Mouse (Mus musculus): ENCODE measurements at regions not wholly inside any gene's neighbourhood (a gene's known extent, or its start where the extent isn't known, plus 50 kb on each side); places are given as distances from the start of the nearest gene placed in this dataset.

- whole genome bisulfite sequencing, result 93% methylated on average over 3 of the region's 3 CpGs
- Histone ChIP-seq H3K4me3 (no peak overlapping the region), H3K36me3 (replicated peaks) (no peaks in the 10 kb centered on the region), H3K9me3 (no peaks in the 10 kb centered on the region), H3K27ac (replicated peaks) (no peak overlapping the region), H3K27me3 (replicated peaks; ENCODE audit: low read depth, poor library complexity, severe bottlenecking) (0 out of 2 replicates have a peak, but pooled peaks cover 2% of the 10 kb centered on the region), H3K4me1 (peaks cover 7% of the 10 kb centered on the region; the same call in 1 of the 2 replicates)
- DNase-seq (ENCODE audit: low spot score), result no peak
These were observed 113.1 kb upstream of the Adgrl2 start for GRCm38 (mm10) chr3:149103469-149103868.

- Histone ChIP-seq H3K27me3 (replicated peaks; ENCODE audit: low read depth, poor library complexity, severe bottlenecking) (0 out of 2 replicates have a peak, but pooled peaks cover 3% of the 10 kb centered on the region), H3K36me3 (replicated peaks) (no peaks in the 10 kb centered on the region), H3K4me3 (no peak overlapping the region), H3K4me1 (peaks cover 7% of the 10 kb centered on the region; the same call in 1 of the 2 replicates), H3K9me3 (no peaks in the 10 kb centered on the region), H3K27ac (replicated peaks) (no peak overlapping the region)
- WGBS, result 82% methylated on average over 8 of the region's 8 CpGs
- DNase-seq (ENCODE audit: low spot score), result no peak
These were observed 112.5 kb upstream of the Adgrl2 start for GRCm38 (mm10) chr3:149102846-149103245.

- WGBS, result 84% methylated on average over 10 of the region's 10 CpGs
- H3K27ac ChIP-seq (replicated peaks), result no peak overlapping the region
- DNase-seq (ENCODE audit: low spot score), result no peak
- no peak overlapping the region for H3K4me3 ChIP-seq
- H3K4me1 ChIP-seq, result peaks cover 7% of the 10 kb centered on the region; the same call in 1 of the 2 replicates
- H3K27me3 ChIP-seq (replicated peaks; ENCODE audit: low read depth, poor library complexity, severe bottlenecking), result 0 out of 2 replicates have a peak, but pooled peaks cover 3% of the 10 kb centered on the region
- H3K36me3 ChIP-seq (replicated peaks), result no peaks in the 10 kb centered on the region
- no peaks in the 10 kb centered on the region for H3K9me3 ChIP-seq
These were observed 111.4 kb upstream of the Adgrl2 start for GRCm38 (mm10) chr3:149101785-149102184.

DNA sequence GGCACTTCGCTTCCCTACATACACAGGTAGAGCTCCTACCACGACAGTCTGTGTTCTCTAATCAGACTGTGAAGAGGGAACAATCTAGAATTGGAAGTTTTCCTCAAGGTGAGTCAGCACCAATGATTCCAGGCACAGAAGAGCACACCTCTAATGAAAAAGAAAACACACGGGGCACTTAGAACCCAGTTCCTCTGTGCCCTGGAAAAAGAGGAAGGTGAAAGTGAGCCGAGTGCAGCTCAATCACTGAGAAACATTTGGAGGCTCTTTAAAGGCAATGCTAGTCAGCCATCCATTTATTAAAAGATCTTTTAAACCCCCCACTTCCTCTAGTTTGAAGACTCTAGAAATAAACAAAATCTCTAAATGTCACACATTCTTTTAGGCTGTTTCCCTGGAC, 108.4 kb upstream of the Adgrl2 start:
- no peak for DNase-seq (ENCODE audit: low spot score)
- Histone ChIP-seq H3K4me1 (peaks cover 7% of the 10 kb centered on the region; the same call in 1 of the 2 replicates), H3K4me3 (no peak overlapping the region), H3K36me3 (replicated peaks) (no peaks in the 10 kb centered on the region), H3K9me3 (no peaks in the 10 kb centered on the region), H3K27ac (replicated peaks) (no peak overlapping the region), H3K27me3 (replicated peaks; ENCODE audit: low read depth, poor library complexity, severe bottlenecking) (0 out of 2 replicates have a peak, but pooled peaks cover 3% of the 10 kb centered on the region)
- 78% methylated on average over 4 of the region's 4 CpGs for WGBS

- DNase-seq (ENCODE audit: low spot score), result no peak
- WGBS, result 84% methylated on average over 4 of the region's 4 CpGs
These were observed 106.7 kb upstream of the Adgrl2 start for GRCm38 (mm10) chr3:149097026-149097425.

GRCm38 (mm10) chr3:149092649-149093048, 102.3 kb upstream of the Adgrl2 start:
- Histone ChIP-seq H3K36me3 (replicated peaks) (no peaks in the 10 kb centered on the region), H3K27me3 (replicated peaks; ENCODE audit: low read depth, poor library complexity, severe bottlenecking) (peaks cover 13% of the 10 kb centered on the region), H3K9me3 (no peaks in the 10 kb centered on the region), H3K4me3 (no peak overlapping the region; the same call in 1 of the 2 replicates), H3K27ac (replicated peaks) (no peak overlapping the region; the same call in 1 of the 2 replicates), H3K4me1 (peaks cover 52% of the 10 kb centered on the region)
- peak; percentile 61 for DNase-seq (ENCODE audit: low spot score)
- WGBS, result 8% methylated on average over 5 of the region's 5 CpGs

More at GRCm38 (mm10) chr3:149097026-149097425, 106.7 kb upstream of the Adgrl2 start:
- Histone ChIP-seq H3K4me3 (no peak overlapping the region), H3K36me3 (replicated peaks) (no peaks in the 10 kb centered on the region), H3K27me3 (replicated peaks; ENCODE audit: low read depth, poor library complexity, severe bottlenecking) (0 out of 2 replicates have a peak, but pooled peaks cover 3% of the 10 kb centered on the region), H3K9me3 (no peaks in the 10 kb centered on the region), H3K4me1 (peaks cover 24% of the 10 kb centered on the region), H3K27ac (replicated peaks) (no peak overlapping the region)

DNA sequence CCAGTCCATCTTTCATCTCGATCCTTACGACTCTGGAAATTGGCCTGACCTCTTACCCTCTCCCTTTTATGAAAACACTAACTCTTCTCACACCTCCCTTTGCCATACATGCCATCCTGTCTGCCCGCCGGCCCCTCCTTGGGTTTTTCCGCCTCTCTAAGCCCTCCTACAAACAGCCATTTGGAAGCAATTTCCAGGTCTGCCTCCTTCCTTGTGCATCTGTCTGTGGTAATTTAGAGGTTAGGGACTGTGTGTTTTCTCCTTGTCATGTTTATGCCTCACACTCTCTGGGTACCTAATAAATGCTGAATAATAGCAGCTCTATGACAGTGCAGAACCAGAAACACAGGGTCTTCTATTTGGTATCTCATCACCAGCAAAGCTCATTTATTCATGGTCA, 99.7 kb upstream of the Adgrl2 start:
- Histone ChIP-seq H3K27ac (replicated peaks) (no peak overlapping the region; the same call in 1 of the 2 replicates), H3K27me3 (replicated peaks; ENCODE audit: low read depth, poor library complexity, severe bottlenecking) (peaks cover 13% of the 10 kb centered on the region), H3K4me3 (no peak overlapping the region), H3K4me1 (peaks cover 77% of the 10 kb centered on the region), H3K36me3 (replicated peaks) (no peaks in the 10 kb centered on the region), H3K9me3 (no peaks in the 10 kb centered on the region)
- 34% methylated on average over 5 of the region's 5 CpGs for WGBS
- peak; percentile 63 for DNase-seq (ENCODE audit: low spot score)

GRCm38 (mm10) chr3:149088621-149089128, 98.3 kb upstream of the Adgrl2 start:
- H3K4me3 ChIP-seq, result peak overlapping the region; percentile 48
- peaks cover 90% of the 10 kb centered on the region for H3K4me1 ChIP-seq
- H3K9me3 ChIP-seq, result no peaks in the 10 kb centered on the region
- H3K36me3 ChIP-seq (replicated peaks), result no peaks in the 10 kb centered on the region
- peak; percentile 72 for DNase-seq (ENCODE audit: low spot score)
- 5% methylated on average over 16 of the region's 16 CpGs for WGBS
- H3K27ac ChIP-seq (replicated peaks), result peak overlapping the region; percentile 82
- peaks cover 13% of the 10 kb centered on the region for H3K27me3 ChIP-seq (replicated peaks; ENCODE audit: low read depth, poor library complexity, severe bottlenecking)

DNA sequence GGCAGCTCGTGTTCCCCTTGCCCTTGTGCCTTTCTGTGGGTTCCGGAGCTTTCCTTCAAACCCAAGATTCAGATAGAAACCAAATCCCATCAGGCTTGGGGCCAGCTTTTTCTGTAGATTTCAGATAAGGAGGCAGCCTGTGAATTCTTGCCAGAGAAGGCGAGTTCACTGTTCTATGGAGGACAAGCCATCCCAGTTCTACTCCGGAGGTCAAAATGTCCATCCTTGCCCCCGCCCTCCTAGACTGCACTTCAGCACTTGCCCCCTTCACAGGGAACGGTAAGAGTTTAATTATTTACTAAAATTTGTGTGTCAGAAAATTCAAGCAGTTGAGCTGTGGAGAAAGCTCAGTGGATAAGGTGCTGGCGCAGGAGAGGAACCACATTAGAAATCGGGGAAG, 97.1 kb upstream of the Adgrl2 start:
- Histone ChIP-seq H3K36me3 (replicated peaks) (no peaks in the 10 kb centered on the region), H3K9me3 (no peaks in the 10 kb centered on the region), H3K4me3 (no peak overlapping the region), H3K27ac (replicated peaks) (peak overlapping the region; percentile 67), H3K27me3 (replicated peaks; ENCODE audit: low read depth, poor library complexity, severe bottlenecking) (peaks cover 13% of the 10 kb centered on the region), H3K4me1 (peaks cover 85% of the 10 kb centered on the region)
- 80% methylated on average over 8 of the region's 8 CpGs for WGBS
- DNase-seq (ENCODE audit: low spot score), result no peak

GRCm38 (mm10) chr3:149086704-149087103, 96.3 kb upstream of the Adgrl2 start:
- Histone ChIP-seq H3K36me3 (replicated peaks) (no peaks in the 10 kb centered on the region), H3K27ac (replicated peaks) (no peak overlapping the region), H3K27me3 (replicated peaks; ENCODE audit: low read depth, poor library complexity, severe bottlenecking) (peaks cover 11% of the 10 kb centered on the region), H3K4me3 (no peak overlapping the region), H3K4me1 (peaks cover 77% of the 10 kb centered on the region), H3K9me3 (no peaks in the 10 kb centered on the region)
- peak; percentile 39 for DNase-seq (ENCODE audit: low spot score)
- 43% methylated on average over 5 of the region's 5 CpGs for WGBS

- Histone ChIP-seq H3K27me3 (replicated peaks; ENCODE audit: low read depth, poor library complexity, severe bottlenecking) (peaks cover 5% of the 10 kb centered on the region), H3K9me3 (no peaks in the 10 kb centered on the region), H3K36me3 (replicated peaks) (no peaks in the 10 kb centered on the region), H3K27ac (replicated peaks) (peak overlapping the region; percentile 45), H3K4me3 (no peak overlapping the region), H3K4me1 (peaks cover 75% of the 10 kb centered on the region)
- 85% methylated on average over 3 of the region's 3 CpGs for WGBS
- DNase-seq (ENCODE audit: low spot score), result no peak
These were observed 95.7 kb upstream of the Adgrl2 start for GRCm38 (mm10) chr3:149086086-149086485.

- peaks cover 69% of the 10 kb centered on the region for H3K4me1 ChIP-seq
- no peaks in the 10 kb centered on the region for H3K9me3 ChIP-seq
- H3K36me3 ChIP-seq (replicated peaks), result no peaks in the 10 kb centered on the region
- H3K27me3 ChIP-seq (replicated peaks; ENCODE audit: low read depth, poor library complexity, severe bottlenecking), result peaks cover 5% of the 10 kb centered on the region
- no peak overlapping the region for H3K4me3 ChIP-seq
- whole genome bisulfite sequencing, result 57% methylated on average over 10 of the region's 10 CpGs
- DNase-seq (ENCODE audit: low spot score), result no peak
- H3K27ac ChIP-seq (replicated peaks), result peak overlapping the region; percentile 45
These were observed 94.7 kb upstream of the Adgrl2 start for GRCm38 (mm10) chr3:149084861-149085598.

DNA sequence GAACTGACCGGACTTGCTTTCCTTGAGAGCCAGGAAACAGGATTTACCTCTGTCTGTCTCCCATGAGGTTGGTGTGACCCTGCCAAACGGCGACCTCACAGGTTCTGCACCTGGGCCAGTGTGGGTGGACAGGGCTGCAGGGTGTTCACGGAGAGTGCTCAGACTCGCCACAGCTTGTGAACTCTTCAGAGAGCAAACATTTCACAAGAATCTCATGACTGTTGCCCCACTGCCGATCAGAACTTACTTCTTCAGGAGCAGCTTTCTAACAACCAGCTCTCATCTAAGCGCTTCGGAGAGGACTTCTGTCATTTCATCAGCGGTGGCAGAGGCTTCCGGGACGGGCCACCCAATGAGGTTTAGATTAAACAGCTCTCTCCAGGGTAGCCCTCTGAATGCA, 93.0 kb upstream of the Adgrl2 start:
- Histone ChIP-seq H3K27ac (replicated peaks) (peak overlapping the region; percentile 40; the same call in 1 of the 2 replicates), H3K27me3 (replicated peaks; ENCODE audit: low read depth, poor library complexity, severe bottlenecking) (no peaks in the 10 kb centered on the region), H3K4me1 (peaks cover 53% of the 10 kb centered on the region), H3K9me3 (no peaks in the 10 kb centered on the region), H3K36me3 (replicated peaks) (no peaks in the 10 kb centered on the region), H3K4me3 (no peak overlapping the region)
- DNase-seq (ENCODE audit: low spot score), result no peak
- WGBS, result 58% methylated on average over 11 of the region's 11 CpGs
